Mouse (Mus musculus) urinary bladder, postnatal 25 days (tissue): Measurements from ENCODE around the gene Hoxa5.

Source experiments
- DNase-seq: peaks from one replicate; pipeline ENCODE4 v3.0.0; 2022; ENCODE audit warnings: low spot score

Hoxa5 gene

GRCm38 (mm10) chr6:52200073-52200750 is 4.2 kb downstream of the Hoxa5 start:
- no peak for DNase-seq

GRCm38 (mm10) chr6:52197271-52197670 is 7.1 kb downstream of the Hoxa5 start:
- DNase-seq, result no peak

GRCm38 (mm10) chr6:52196811-52197210 is 7.6 kb downstream of the Hoxa5 start:
- no peak for DNase-seq

- no peak for DNase-seq
Observed at GRCm38 (mm10) chr6:52194690-52195089, 9.7 kb downstream of the Hoxa5 start.

- DNase-seq, result peak; percentile 90
Observed at GRCm38 (mm10) chr6:52191860-52192550, 12.4 kb downstream of the Hoxa5 start.

- DNase-seq, result no peak
Observed at GRCm38 (mm10) chr6:52190906-52191810, 13.2 kb downstream of the Hoxa5 start, which contains the start of gene Hoxa4. Gene Hoxa4 (minus strand): TSS chr6:52191753.

- no peak for DNase-seq
Observed at GRCm38 (mm10) chr6:52190410-52190809, 14.0 kb downstream of the Hoxa5 start.

GRCm38 (mm10) chr6:52189909-52190308 is 14.5 kb downstream of the Hoxa5 start:
- DNase-seq, result no peak

GRCm38 (mm10) chr6:52189172-52189591 is 15.2 kb downstream of the Hoxa5 start:
- no peak for DNase-seq

- DNase-seq, result no peak
Observed at GRCm38 (mm10) chr6:52186500-52186899, 17.9 kb downstream of the Hoxa5 start.

GRCm38 (mm10) chr6:52185834-52186233 is 18.6 kb downstream of the Hoxa5 start:
- DNase-seq, result no peak

GRCm38 (mm10) chr6:52185222-52185621 is 19.2 kb downstream of the Hoxa5 start:
- DNase-seq, result no peak

GRCm38 (mm10) chr6:52184668-52185067 is 19.7 kb downstream of the Hoxa5 start:
- DNase-seq, result no peak

- no peak for DNase-seq
Observed at GRCm38 (mm10) chr6:52183311-52184080, 20.9 kb downstream of the Hoxa5 start.

- no peak for DNase-seq
Observed at GRCm38 (mm10) chr6:52182793-52183192, 21.6 kb downstream of the Hoxa5 start.

- DNase-seq, result no peak
Observed at GRCm38 (mm10) chr6:52182030-52182429, 22.4 kb downstream of the Hoxa5 start.

GRCm38 (mm10) chr6:52180726-52181125 is 23.7 kb downstream of the Hoxa5 start:
- DNase-seq, result no peak

- no peak for DNase-seq
Observed at GRCm38 (mm10) chr6:52180213-52180710, 24.1 kb downstream of the Hoxa5 start.

GRCm38 (mm10) chr6:52179690-52180089 is 24.7 kb downstream of the Hoxa5 start:
- DNase-seq, result no peak

GRCm38 (mm10) chr6:52178918-52179665 is 25.3 kb downstream of the Hoxa5 start:
- DNase-seq, result no peak

GRCm38 (mm10) chr6:52177806-52178205 is 26.6 kb downstream of the Hoxa5 start:
- DNase-seq, result no peak
